Mouse (Mus musculus): ENCODE measurements at regions not wholly inside any gene's neighbourhood (a gene's known extent, or its start where the extent isn't known, plus 50 kb on each side); places are given as distances from the start of the nearest gene placed in this dataset.
A peak's percentile ranks its signal among the peaks of the same experiment; 100 is the strongest.

GRCm38 (mm10) chr4:87652314-87652934, 380.7 kb downstream of the Mllt3 start:
- Histone ChIP-seq H3K27me3 (ENCODE audit: control insufficient read depth, insufficient read depth, low read length) (no peaks in the 10 kb centered on the region), H3K9me3 (ENCODE audit: control insufficient read depth, low read length) (no peaks in the 10 kb centered on the region), H3K4me3 (replicated peaks; ENCODE audit: low read length) (no peak overlapping the region), H3K9ac (no peak overlapping the region), H3K36me3 (replicated peaks; ENCODE audit: control insufficient read depth, insufficient read depth) (no peaks in the 10 kb centered on the region), H3K4me2 (replicated peaks) (no peak overlapping the region), H3K27ac (no peak overlapping the region), H3K4me1 (replicated peaks; ENCODE audit: control insufficient read depth, insufficient read depth, low read length) (peaks cover 15% of the 10 kb centered on the region)
- ATAC-seq (ENCODE audit: low FRiP score) (no peak), DNase-seq (ENCODE audit: low spot score) (no peak)
- 65% methylated on average over 8 of the region's 8 CpGs for WGBS

GRCm38 (mm10) chr4:87651275-87651674, 381.9 kb downstream of the Mllt3 start:
- Histone ChIP-seq H3K4me3 (replicated peaks; ENCODE audit: low read length) (no peak overlapping the region), H3K36me3 (replicated peaks; ENCODE audit: control insufficient read depth, insufficient read depth) (no peaks in the 10 kb centered on the region), H3K4me1 (replicated peaks; ENCODE audit: control insufficient read depth, insufficient read depth, low read length) (peaks cover 15% of the 10 kb centered on the region), H3K9ac (no peak overlapping the region), H3K9me3 (ENCODE audit: control insufficient read depth, low read length) (no peaks in the 10 kb centered on the region), H3K27ac (no peak overlapping the region), H3K4me2 (replicated peaks) (no peak overlapping the region), H3K27me3 (ENCODE audit: control insufficient read depth, insufficient read depth, low read length) (no peaks in the 10 kb centered on the region)
- 56% methylated on average over 3 of the region's 3 CpGs for WGBS
- DNase-seq (ENCODE audit: low spot score) (no peak), ATAC-seq (ENCODE audit: low FRiP score) (no peak)

GRCm38 (mm10) chr4:87650837-87651236, 382.3 kb downstream of the Mllt3 start:
- Histone ChIP-seq H3K4me3 (replicated peaks; ENCODE audit: low read length) (no peak overlapping the region), H3K4me1 (replicated peaks; ENCODE audit: control insufficient read depth, insufficient read depth, low read length) (peaks cover 15% of the 10 kb centered on the region), H3K4me2 (replicated peaks) (no peak overlapping the region), H3K9ac (no peak overlapping the region), H3K9me3 (ENCODE audit: control insufficient read depth, low read length) (no peaks in the 10 kb centered on the region), H3K27ac (no peak overlapping the region), H3K27me3 (ENCODE audit: control insufficient read depth, insufficient read depth, low read length) (no peaks in the 10 kb centered on the region), H3K36me3 (replicated peaks; ENCODE audit: control insufficient read depth, insufficient read depth) (no peaks in the 10 kb centered on the region)
- ATAC-seq (ENCODE audit: low FRiP score) (peak; percentile 53; the same call in 1 of the 2 replicates), DNase-seq (ENCODE audit: low spot score) (no peak)
- 15% methylated on average over 6 of the region's 6 CpGs for WGBS

GRCm38 (mm10) chr4:87650393-87650792, 382.8 kb downstream of the Mllt3 start:
- no peak overlapping the region for H3K4me3 ChIP-seq (replicated peaks; ENCODE audit: low read length)
- no peaks in the 10 kb centered on the region for H3K36me3 ChIP-seq (replicated peaks; ENCODE audit: control insufficient read depth, insufficient read depth)
- H3K27ac ChIP-seq, result no peak overlapping the region
- WGBS, result 49% methylated on average over 3 of the region's 3 CpGs
- no peaks in the 10 kb centered on the region for H3K9me3 ChIP-seq (ENCODE audit: control insufficient read depth, low read length)
- peaks cover 15% of the 10 kb centered on the region for H3K4me1 ChIP-seq (replicated peaks; ENCODE audit: control insufficient read depth, insufficient read depth, low read length)
- ATAC-seq (ENCODE audit: low FRiP score) (no peak), DNase-seq (ENCODE audit: low spot score) (no peak)
- no peaks in the 10 kb centered on the region for H3K27me3 ChIP-seq (ENCODE audit: control insufficient read depth, insufficient read depth, low read length)
- no peak overlapping the region for H3K9ac ChIP-seq
- no peak overlapping the region for H3K4me2 ChIP-seq (replicated peaks)

GRCm38 (mm10) chr4:87648919-87649318, 384.2 kb downstream of the Mllt3 start:
- Histone ChIP-seq H3K9ac (no peak overlapping the region), H3K9me3 (ENCODE audit: control insufficient read depth, low read length) (no peaks in the 10 kb centered on the region), H3K27me3 (ENCODE audit: control insufficient read depth, insufficient read depth, low read length) (no peaks in the 10 kb centered on the region), H3K4me1 (replicated peaks; ENCODE audit: control insufficient read depth, insufficient read depth, low read length) (peaks cover 14% of the 10 kb centered on the region), H3K4me3 (replicated peaks; ENCODE audit: low read length) (no peak overlapping the region), H3K27ac (no peak overlapping the region), H3K36me3 (replicated peaks; ENCODE audit: control insufficient read depth, insufficient read depth) (no peaks in the 10 kb centered on the region), H3K4me2 (replicated peaks) (peak overlapping the region; percentile 60; the same call in 1 of the 2 replicates)
- no peak for DNase-seq (ENCODE audit: low spot score)
- peak; percentile 32; the same call in 1 of the 2 replicates for ATAC-seq (ENCODE audit: low FRiP score)

- Histone ChIP-seq H3K9me3 (ENCODE audit: control insufficient read depth, low read length) (no peaks in the 10 kb centered on the region), H3K27ac (peak overlapping the region; percentile 23; the same call in 1 of the 2 replicates), H3K4me3 (replicated peaks; ENCODE audit: low read length) (peak overlapping the region; percentile 19), H3K27me3 (ENCODE audit: control insufficient read depth, insufficient read depth, low read length) (no peaks in the 10 kb centered on the region), H3K9ac (peak overlapping the region; percentile 31), H3K4me1 (replicated peaks; ENCODE audit: control insufficient read depth, insufficient read depth, low read length) (peaks cover 10% of the 10 kb centered on the region), H3K4me2 (replicated peaks) (peak overlapping the region; percentile 60), H3K36me3 (replicated peaks; ENCODE audit: control insufficient read depth, insufficient read depth) (no peaks in the 10 kb centered on the region)
- ATAC-seq (ENCODE audit: low FRiP score), result peak; percentile 77
- 4% methylated on average over 26 of the region's 26 CpGs for WGBS
- peak; percentile 71 for DNase-seq (ENCODE audit: low spot score)
These were observed 384.9 kb downstream of the Mllt3 start for GRCm38 (mm10) chr4:87647932-87648911.

GRCm38 (mm10) chr4:87642002-87642401, 391.2 kb downstream of the Mllt3 start:
- Histone ChIP-seq H3K9ac (no peak overlapping the region), H3K36me3 (replicated peaks; ENCODE audit: control insufficient read depth, insufficient read depth) (no peaks in the 10 kb centered on the region), H3K27ac (no peak overlapping the region), H3K27me3 (ENCODE audit: control insufficient read depth, insufficient read depth, low read length) (no peaks in the 10 kb centered on the region), H3K4me1 (replicated peaks; ENCODE audit: control insufficient read depth, insufficient read depth, low read length) (peaks cover 11% of the 10 kb centered on the region), H3K4me3 (replicated peaks; ENCODE audit: low read length) (no peak overlapping the region), H3K4me2 (replicated peaks) (no peak overlapping the region), H3K9me3 (ENCODE audit: control insufficient read depth, low read length) (no peaks in the 10 kb centered on the region)
- DNase-seq (ENCODE audit: low spot score) (no peak), ATAC-seq (ENCODE audit: low FRiP score) (no peak)
- 85% methylated on average over 5 of the region's 5 CpGs for WGBS

GRCm38 (mm10) chr4:87641551-87641950, 391.6 kb downstream of the Mllt3 start:
- H3K9me3 ChIP-seq (ENCODE audit: control insufficient read depth, low read length), result no peaks in the 10 kb centered on the region
- H3K4me2 ChIP-seq (replicated peaks), result no peak overlapping the region
- H3K4me3 ChIP-seq (replicated peaks; ENCODE audit: low read length), result no peak overlapping the region
- 90% methylated on average over 3 of the region's 3 CpGs for WGBS
- peaks cover 11% of the 10 kb centered on the region for H3K4me1 ChIP-seq (replicated peaks; ENCODE audit: control insufficient read depth, insufficient read depth, low read length)
- ATAC-seq (ENCODE audit: low FRiP score) (no peak), DNase-seq (ENCODE audit: low spot score) (no peak)
- no peak overlapping the region for H3K9ac ChIP-seq
- H3K27me3 ChIP-seq (ENCODE audit: control insufficient read depth, insufficient read depth, low read length), result no peaks in the 10 kb centered on the region
- H3K36me3 ChIP-seq (replicated peaks; ENCODE audit: control insufficient read depth, insufficient read depth), result no peaks in the 10 kb centered on the region
- no peak overlapping the region for H3K27ac ChIP-seq

- H3K36me3 ChIP-seq (replicated peaks; ENCODE audit: control insufficient read depth, insufficient read depth), result no peaks in the 10 kb centered on the region
- H3K4me3 ChIP-seq (replicated peaks; ENCODE audit: low read length), result no peak overlapping the region
- no peak overlapping the region for H3K9ac ChIP-seq
- no peak overlapping the region for H3K27ac ChIP-seq
- H3K27me3 ChIP-seq (ENCODE audit: control insufficient read depth, insufficient read depth, low read length), result no peaks in the 10 kb centered on the region
- ATAC-seq (ENCODE audit: low FRiP score) (peak; percentile 65; the same call in 1 of the 2 replicates), DNase-seq (ENCODE audit: low spot score) (no peak)
- peaks cover 11% of the 10 kb centered on the region for H3K4me1 ChIP-seq (replicated peaks; ENCODE audit: control insufficient read depth, insufficient read depth, low read length)
- WGBS, result 10% methylated on average over 1 of the region's 1 CpGs
- no peaks in the 10 kb centered on the region for H3K9me3 ChIP-seq (ENCODE audit: control insufficient read depth, low read length)
- no peak overlapping the region for H3K4me2 ChIP-seq (replicated peaks)
These were observed 394.9 kb downstream of the Mllt3 start for GRCm38 (mm10) chr4:87638380-87638646.
